Mouse (Mus musculus) cerebellum, postnatal 36 days (tissue): ENCODE results near the gene Meltf.
A peak's percentile ranks its signal among the peaks of the same experiment; 100 is the strongest.
"Not testable (repeated sequence)": the region's sequence is repeated elsewhere in the genome, so short reads cannot be mapped to it uniquely, and the experiment has no call there.

Source experiments
- DNase-seq, 2 experiments: peaks; one replicate each; pipeline ENCODE4 v3.0.0; 2021 to 2022; ENCODE audit warnings: mixed read lengths in 2 of 2

Meltf gene

GRCm38 (mm10) chr16:31935091-31935979 is 56.7 kb downstream of the Meltf start:
- peak; percentile 23 to 29 for DNase-seq

- no peak for DNase-seq
Observed at GRCm38 (mm10) chr16:31936568-31936967, 58.0 kb downstream of the Meltf start.

GRCm38 (mm10) chr16:31938856-31939255 is 60.2 kb downstream of the Meltf start:
- no peak for DNase-seq

GRCm38 (mm10) chr16:31940586-31940985 is 62.0 kb downstream of the Meltf start:
- DNase-seq: no peak

GRCm38 (mm10) chr16:31943980-31944379 is 65.4 kb downstream of the Meltf start:
- DNase-seq: peak; percentile 78 to 80

- DNase-seq: no peak
Observed at GRCm38 (mm10) chr16:31944698-31945255, 66.2 kb downstream of the Meltf start.

DNA sequence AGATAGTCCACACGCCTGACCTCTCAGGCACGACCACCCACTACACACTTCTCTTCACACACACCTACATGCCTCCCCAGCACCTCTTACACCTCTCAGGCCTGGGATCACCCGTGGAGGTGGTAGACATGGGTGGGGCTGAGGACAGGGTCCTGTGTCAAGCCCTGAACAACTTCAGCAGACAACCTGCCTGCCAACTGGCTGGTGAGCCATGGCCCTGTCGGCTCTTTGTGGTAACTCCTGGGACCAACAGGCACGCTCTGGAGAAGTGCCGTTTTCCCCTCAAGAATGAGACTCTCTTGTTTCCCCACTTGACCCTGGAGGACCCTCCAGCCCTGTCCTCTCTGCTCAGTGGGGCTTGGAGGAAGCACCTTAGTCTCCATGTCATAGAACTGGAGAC is 66.8 kb downstream of the Meltf start:
- DNase-seq: no peak

DNA sequence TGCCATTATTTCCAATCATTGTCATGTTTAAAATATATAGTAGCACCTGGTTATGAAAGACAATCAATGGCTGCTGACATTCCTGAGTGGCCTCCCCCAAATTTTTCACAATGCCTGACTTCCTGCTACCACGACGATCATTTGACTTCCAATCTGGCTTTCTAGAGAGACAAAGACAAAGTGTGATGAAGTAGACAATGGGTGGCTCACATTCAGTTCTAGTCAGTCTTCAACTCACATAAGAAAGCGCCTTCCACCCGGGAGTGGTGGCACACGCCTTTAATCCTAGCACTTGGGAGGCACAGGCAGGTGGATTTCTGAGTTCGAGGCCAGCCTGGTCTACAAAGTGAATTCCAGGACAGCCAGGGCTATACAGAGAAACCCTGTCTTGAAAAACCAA is 67.4 kb downstream of the Meltf start:
- not testable (repeated sequence) for DNase-seq

DNA sequence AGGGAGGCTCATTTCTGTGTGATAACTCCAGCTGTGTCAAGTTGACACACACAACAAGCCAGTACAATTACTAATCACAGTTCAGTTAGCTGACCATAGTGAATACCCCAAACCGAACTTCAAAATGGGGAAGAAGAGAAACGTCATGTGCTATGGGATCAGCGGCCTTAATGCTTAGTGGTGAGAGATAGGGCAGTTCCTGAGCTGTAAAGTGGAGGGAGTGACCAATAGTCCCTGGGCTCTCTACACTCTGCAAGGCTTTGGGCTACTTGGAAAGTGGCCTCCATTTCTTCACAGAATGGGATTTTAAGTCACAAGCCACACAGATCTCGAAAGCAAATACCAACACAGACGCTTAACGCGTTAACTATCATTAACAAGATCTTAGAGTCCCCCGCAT is 68.7 kb downstream of the Meltf start:
- no peak for DNase-seq

DNA sequence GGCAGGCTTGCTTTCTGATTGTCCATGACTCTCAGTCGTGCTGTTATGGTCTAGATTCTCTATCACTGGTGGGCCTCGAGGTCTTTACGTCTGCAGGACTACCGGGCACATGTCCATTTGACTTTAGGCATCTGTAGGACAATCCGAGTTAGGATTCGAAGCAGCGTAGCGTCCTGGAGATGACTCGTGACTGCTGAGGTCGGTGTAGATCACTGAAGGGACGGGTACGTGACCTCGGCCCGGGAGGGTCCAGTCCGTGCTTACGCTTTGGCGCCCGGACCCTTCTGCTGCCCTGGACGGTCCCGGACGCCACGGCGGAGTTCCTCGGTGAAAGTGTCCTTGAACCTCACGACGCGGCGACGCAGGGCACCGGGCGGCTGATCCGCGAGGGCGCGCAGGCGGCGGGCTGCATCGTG is 69.3 kb downstream of the Meltf start:
- no peak for DNase-seq

- DNase-seq: peak; percentile 95 to 96
Observed at GRCm38 (mm10) chr16:31948345-31948774, 69.8 kb downstream of the Meltf start, which contains the start of the genes 0610012G03Rik and Ncbp2. TSS of gene 0610012G03Rik (minus strand) at chr16:31948494. TSS of gene Ncbp2 (plus strand) at chr16:31948513.
